Mouse (Mus musculus) cerebellum, adult 2 months (tissue): ENCODE data around the gene Ccl26.

Source experiments
- CTCF ChIP-seq: fragments of 200-500 bp; IDR thresholded peaks from 2 replicates; pipeline ENCODE4 v1.5.1; 2011; ENCODE audit warnings: low read depth, mild to moderate bottlenecking, control low read depth, low read length, moderate library complexity, borderline replicate concordance; ENCODE audit not compliant: insufficient read depth
- POLR2A ChIP-seq: fragments of 200-500 bp; IDR thresholded peaks from 2 replicates; pipeline ENCODE4 v1.6.1; 2011; ENCODE audit warnings: low read length, control low read depth, borderline replicate concordance; ENCODE audit not compliant: insufficient read depth

DNA sequence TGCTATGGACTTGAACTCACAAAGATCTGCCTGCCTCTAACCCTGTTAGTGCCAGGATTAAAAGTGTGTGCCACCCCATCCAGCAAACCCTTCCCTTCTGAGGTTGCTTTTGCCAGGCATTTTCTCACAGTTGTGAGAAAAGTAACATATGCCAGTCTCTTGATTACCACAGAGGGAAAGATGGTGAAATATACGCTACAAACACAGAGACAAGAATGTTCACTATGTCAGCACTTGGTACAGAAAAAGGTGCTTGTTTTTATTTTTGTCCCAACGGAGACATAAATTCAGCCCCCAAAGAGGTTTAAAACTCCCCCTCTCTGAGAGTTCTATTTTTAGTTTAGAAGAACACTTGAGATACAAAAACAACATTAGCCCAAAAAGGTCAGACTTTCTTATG, 39.3 kb downstream of the Ccl26 start:
- TF ChIP-seq CTCF = no peak
- no peak for TF ChIP-seq POLR2A
